Mouse (Mus musculus): ENCODE data around the gene Wnt7b.

- TF ChIP-seq CTCF (IDR thresholded peaks at IDR 0.05) = no peak
- TF ChIP-seq EP300 (IDR thresholded peaks at IDR 0.05) = no peak
These were observed 10.4 kb upstream of the Wnt7b start for GRCm38 (mm10) chr15:85592674-85593073.
